ENCODE assay signal across 10 mouse cellular contexts in the genomic region with DNA sequence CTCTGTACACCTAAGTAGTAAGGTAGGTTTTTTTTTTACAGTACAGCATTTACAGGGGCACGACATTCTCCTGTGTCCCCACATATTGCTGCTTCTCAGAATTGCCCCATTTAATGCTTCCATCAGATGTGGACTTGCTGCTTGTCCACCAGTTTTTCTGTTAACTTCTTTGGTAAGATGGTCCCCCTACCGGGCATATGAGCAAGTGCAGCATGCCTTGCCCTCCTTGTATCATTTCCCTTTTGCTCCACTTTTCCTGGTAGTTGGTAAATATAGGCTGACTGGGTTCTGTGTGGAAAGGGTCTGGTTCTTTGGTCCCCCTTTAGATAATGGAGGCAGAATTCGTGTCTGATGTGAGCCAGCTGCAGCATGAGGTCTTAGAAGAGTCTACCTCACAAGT. TPM values are rescaled to one million over a fixed set of nuclear protein-coding genes. Genes with fewer than 3 reads are reported as not detected.
DNase-seq lines count a peak whose midpoint lies in the region; ATAC-seq and TF ChIP-seq lines count a peak whose summit lies in the region.
"Had no signal": no experiment of that assay in that cellular context is flagged by ENCODE, and none has a peak within 500 bp of the region (broad histone marks: within the 10 kb centered on the region; RNA-seq: fewer than 3 reads in every experiment).

No protein-coding gene starts in this region.

- H3K27ac ChIP-seq in kidney, embryonic 16.5 days (ENCODE audit: low read length), result no peak overlapping the region
- H3K27ac ChIP-seq: lung, embryonic 15.5 days had no signal

- ATAC-seq in kidney, embryonic 16.5 days (ENCODE audit: low FRiP score, low TSS enrichment), result no peak

- H3K4me3 ChIP-seq in kidney, embryonic 16.5 days (ENCODE audit: low read length), result no peak overlapping the region
- H3K4me3 ChIP-seq in E14TG2a.4 (replicated peaks; ENCODE audit: low read length), result no peak overlapping the region
- H3K4me3 ChIP-seq: erythroblast, embryonic 14.5 days; lung, embryonic 15.5 days had no signal

- no peaks in the 10 kb centered on the region for H3K27me3 ChIP-seq in kidney, embryonic 16.5 days (ENCODE audit: insufficient read depth, low read length)
- peaks cover 18% of the 10 kb centered on the region for H3K27me3 ChIP-seq in E14TG2a.4 (ENCODE audit: insufficient read depth, low read length)
- H3K27me3 ChIP-seq: lung, embryonic 15.5 days had no signal

- peak; percentile 87 for TF ChIP-seq CTCF in E14TG2a.4 (conservative IDR thresholded peaks at IDR 0.05; ENCODE audit: low read length)

- no peaks in the 10 kb centered on the region for H3K9me3 ChIP-seq in kidney, embryonic 16.5 days (ENCODE audit: low read length)
- H3K9me3 ChIP-seq in E14TG2a.4 (ENCODE audit: low read length), result no peaks in the 10 kb centered on the region
- H3K9me3 ChIP-seq: lung, embryonic 15.5 days had no signal

- 20% methylated on average over 3 of the region's 3 CpGs for WGBS in kidney, embryonic 16.5 days

- H3K4me2 ChIP-seq in kidney, embryonic 16.5 days (replicated peaks; ENCODE audit: low read depth, low read length), result no peak overlapping the region
- H3K4me2 ChIP-seq: lung, embryonic 15.5 days had no signal

- peak; percentile 68 for DNase-seq in kidney, adult 18-20 months
- DNase-seq in adipocyte (ENCODE audit: low spot score), result peak; percentile 64
- peak; percentile 22 to 29 for DNase-seq in heart, adult 9 months (ENCODE audit: low spot score in 2 of 2)
- peak; percentile 50 to 56 for DNase-seq in layer of hippocampus, postnatal 14 days (ENCODE audit: low spot score in 2 of 2)
- peak; percentile 36 for DNase-seq in naive thymus-derived CD4-positive, alpha-beta T cell, adult 2 months (ENCODE audit: low read depth)

- H3K4me1 ChIP-seq in kidney, embryonic 16.5 days (ENCODE audit: insufficient read depth, low read length), result no peaks in the 10 kb centered on the region
- peaks cover 29% of the 10 kb centered on the region for H3K4me1 ChIP-seq in E14TG2a.4 (replicated peaks; ENCODE audit: low read depth, low read length)
- H3K4me1 ChIP-seq: lung, embryonic 15.5 days had no signal

- H3K36me3 ChIP-seq in kidney, embryonic 16.5 days (ENCODE audit: insufficient read depth, low read length), result peaks cover 5% of the 10 kb centered on the region; the same call in 1 of the 2 replicates
- peaks cover 80% of the 10 kb centered on the region for H3K36me3 ChIP-seq in E14TG2a.4 (ENCODE audit: insufficient read depth, low read length)
- H3K36me3 ChIP-seq: lung, embryonic 15.5 days had no signal

- no peak overlapping the region for H3K9ac ChIP-seq in kidney, embryonic 16.5 days (replicated peaks; ENCODE audit: low read length)
- H3K9ac ChIP-seq: lung, embryonic 15.5 days had no signal

RNA-seq across cellular contexts. Expression of gene Gpat2, which starts 5.2 kb away (rescaled TPM):
- 0.22 and 0.40 TPM in 2 replicates for polyA plus RNA-seq in kidney, embryonic 16.5 days (2015; fragmentation: Nextera tagmentation; extraction: Ambion mirVana)
- under 1 TPM in 1 of 2 experiments, not detected in 1; 0.29 TPM for total RNA-seq in layer of hippocampus, postnatal 14 days (2021)
- polyA plus RNA-seq: stomach, embryonic 14.5 days had no signal

RNA-seq across cellular contexts. Expression of gene Fahd2a, which starts 14.1 kb away (rescaled TPM):
- polyA plus RNA-seq in kidney, embryonic 16.5 days (2015; fragmentation: Nextera tagmentation; extraction: Ambion mirVana), result 37.0 and 39.0 TPM in 2 replicates
- 10 to 100 TPM; 17.7 to 18.4 TPM for total RNA-seq in layer of hippocampus, postnatal 14 days (2021)
